Mouse (Mus musculus) stomach, postnatal 0 days (tissue): Measurements from ENCODE around the gene Cask. TPM values are rescaled to one million over a fixed set of nuclear protein-coding genes. Genes with fewer than 3 reads are reported as not detected.
A peak's percentile ranks its signal among the peaks of the same experiment; 100 is the strongest.

Experiments used
- ATAC-seq: fragments of 200-750 bp; cut with Nextera tagmentation; 2 replicates; pipeline ENCODE4 v1.8.0; 2017; ENCODE audit not compliant: low FRiP score, low TSS enrichment
- DNase-seq: peaks from one replicate; pipeline ENCODE4 v3.0.0-alpha.2; 2016; ENCODE audit warnings: low spot score
- H3K27ac ChIP-seq: fragments of 300-500 bp; sonication (generic); replicated peaks from 2 replicates; pipeline ENCODE4 v1.5.1; 2014; ENCODE audit warnings: mild to moderate bottlenecking, control low read depth
- H3K27me3 ChIP-seq: fragments of 300-500 bp; sonication (generic); 2 replicates; pipeline ENCODE4 v1.6.1; 2014; ENCODE audit warnings: low read length; ENCODE audit not compliant: control insufficient read depth, insufficient read depth
- H3K36me3 ChIP-seq: fragments of 300-500 bp; sonication (generic); 2 replicates; pipeline ENCODE4 v1.6.1; 2014; ENCODE audit warnings: low read length, mixed read lengths; ENCODE audit not compliant: control insufficient read depth, insufficient read depth
- H3K4me1 ChIP-seq: fragments of 300-500 bp; sonication (generic); replicated peaks from 2 replicates; pipeline ENCODE4 v1.6.1; 2014; ENCODE audit warnings: antibody characterized with exemption; ENCODE audit not compliant: control insufficient read depth, insufficient read depth
- H3K4me2 ChIP-seq: fragments of 300-500 bp; sonication (generic); replicated peaks from 2 replicates; pipeline ENCODE4 v1.6.1; 2014; ENCODE audit warnings: low read depth, mild to moderate bottlenecking, control low read depth, moderate library complexity
- H3K4me3 ChIP-seq: fragments of 300-500 bp; sonication (generic); 2 replicates; pipeline ENCODE4 v1.5.1; 2014; ENCODE audit warnings: low read depth, low read length, control low read depth
- H3K9ac ChIP-seq: fragments of 300-500 bp; sonication (generic); 2 replicates; pipeline ENCODE4 v1.6.1; 2014; ENCODE audit warnings: mild to moderate bottlenecking, low read length, control low read depth, mixed read lengths
- H3K9me3 ChIP-seq: fragments of 300-500 bp; sonication (generic); 2 replicates; pipeline ENCODE4 v1.6.1; 2016; ENCODE audit warnings: low read length; ENCODE audit not compliant: control insufficient read depth
- CTCF ChIP-seq: IDR thresholded peaks from 2 replicates; pipeline ENCODE4 v1.5.1; 2016; ENCODE audit warnings: antibody characterized with exemption, low read depth, mild to moderate bottlenecking, moderate library complexity
- EP300 ChIP-seq: optimal IDR thresholded peaks from 2 replicates; pipeline ENCODE3; 2016; ENCODE audit warnings: antibody characterized with exemption
- WGBS: fragments of 180-500 bp; shearing (Covaris S2); extraction: QIAGEN DNeasy Blood & Tissue Kit; methylation state at CpG from one replicate; pipeline ENCODE4 v1.1.7; 2014; 5-methylcytosine and 5-hydroxymethylcytosine counted together
- polyA plus RNA-seq: library from polyadenylated mRNA; unstranded; fragments of >200 nt; fragmentation: Nextera tagmentation; extraction: Ambion mirVana; gene quantifications from 2 replicates; pipeline ENCODE4 v1.2.1, GENCODE M21; 2015

The Cask gene
- polyA plus RNA-seq, 1 experiment from 2014 or later, result 9.3 TPM

GRCm38 (mm10) chrX:13506376-13506775 is 344.8 kb downstream of the Cask start:
- TF ChIP-seq CTCF (no peak), EP300 (no peak)
- no peak overlapping the region for H3K4me3 ChIP-seq
- no peaks in the 10 kb centered on the region for H3K27me3 ChIP-seq
- no peaks in the 10 kb centered on the region for H3K36me3 ChIP-seq
- H3K27ac ChIP-seq, result no peak overlapping the region
- peak; percentile 53; the same call in 1 of the 2 replicates for ATAC-seq
- no peaks in the 10 kb centered on the region for H3K4me1 ChIP-seq
- H3K4me2 ChIP-seq, result no peak overlapping the region
- no peak overlapping the region for H3K9ac ChIP-seq
- H3K9me3 ChIP-seq, result no peaks in the 10 kb centered on the region
- DNase-seq, result no peak
- WGBS, result 44% methylated on average over 2 of the region's 2 CpGs

- Histone ChIP-seq H3K9me3 (no peaks in the 10 kb centered on the region), H3K4me2 (no peak overlapping the region), H3K4me1 (no peaks in the 10 kb centered on the region), H3K9ac (no peak overlapping the region), H3K4me3 (no peak overlapping the region), H3K27me3 (no peaks in the 10 kb centered on the region), H3K36me3 (no peaks in the 10 kb centered on the region), H3K27ac (no peak overlapping the region)
- no peak for ATAC-seq
- 83% methylated on average over 7 of the region's 7 CpGs for WGBS
- no peak for TF ChIP-seq EP300
- DNase-seq, result no peak
Observed at GRCm38 (mm10) chrX:13504389-13504788, 346.8 kb downstream of the Cask start.

- Histone ChIP-seq H3K36me3 (no peaks in the 10 kb centered on the region), H3K27ac (no peak overlapping the region), H3K27me3 (no peaks in the 10 kb centered on the region), H3K4me2 (no peak overlapping the region), H3K9ac (no peak overlapping the region), H3K9me3 (no peaks in the 10 kb centered on the region), H3K4me3 (no peak overlapping the region), H3K4me1 (no peaks in the 10 kb centered on the region)
- 44% methylated on average over 7 of the region's 7 CpGs for WGBS
- DNase-seq (no peak), ATAC-seq (no peak)
- TF ChIP-seq EP300 (no peak), CTCF (no peak)
Observed at GRCm38 (mm10) chrX:13502862-13503375, 348.2 kb downstream of the Cask start.

- no peak overlapping the region for H3K4me2 ChIP-seq
- no peaks in the 10 kb centered on the region for H3K9me3 ChIP-seq
- no peak overlapping the region for H3K4me3 ChIP-seq
- no peak overlapping the region for H3K9ac ChIP-seq
- TF ChIP-seq EP300, result no peak
- no peak for TF ChIP-seq CTCF
- H3K4me1 ChIP-seq, result no peaks in the 10 kb centered on the region
- H3K36me3 ChIP-seq, result no peaks in the 10 kb centered on the region
- DNase-seq (no peak), ATAC-seq (no peak)
- no peaks in the 10 kb centered on the region for H3K27me3 ChIP-seq
- 68% methylated on average over 4 of the region's 4 CpGs for WGBS
- no peak overlapping the region for H3K27ac ChIP-seq
Observed at GRCm38 (mm10) chrX:13500284-13500683, 350.9 kb downstream of the Cask start.

- WGBS, result 68% methylated on average over 8 of the region's 8 CpGs
- Histone ChIP-seq H3K4me3 (no peak overlapping the region), H3K9me3 (no peaks in the 10 kb centered on the region), H3K27ac (0 out of 2 replicates have a peak overlapping the region, but pooled peaks have one; percentile 18), H3K27me3 (no peaks in the 10 kb centered on the region), H3K9ac (no peak overlapping the region), H3K4me2 (no peak overlapping the region), H3K4me1 (no peaks in the 10 kb centered on the region), H3K36me3 (no peaks in the 10 kb centered on the region)
- TF ChIP-seq EP300 (no peak), CTCF (no peak)
- ATAC-seq (no peak), DNase-seq (no peak)
Observed at GRCm38 (mm10) chrX:13494892-13495703, 356.1 kb downstream of the Cask start.

GRCm38 (mm10) chrX:13492922-13493321 is 358.2 kb downstream of the Cask start:
- TF ChIP-seq EP300 (no peak), CTCF (no peak)
- Histone ChIP-seq H3K4me2 (no peak overlapping the region), H3K27me3 (no peaks in the 10 kb centered on the region), H3K36me3 (no peaks in the 10 kb centered on the region), H3K4me3 (no peak overlapping the region), H3K27ac (no peak overlapping the region), H3K9ac (no peak overlapping the region), H3K9me3 (no peaks in the 10 kb centered on the region), H3K4me1 (no peaks in the 10 kb centered on the region)
- ATAC-seq (no peak), DNase-seq (no peak)
